Mouse (Mus musculus) brown adipose tissue, adult 24 weeks (tissue): ENCODE measurements around the gene Mvb12a. TPM values are rescaled to one million over a fixed set of nuclear protein-coding genes. Genes with fewer than 3 reads are reported as not detected.

Experiments
- H3K27ac ChIP-seq: fragments of 200-500 bp; replicated peaks from 2 replicates; pipeline ENCODE4 v1.5.1; 2012; ENCODE audit warnings: low read depth, mild to moderate bottlenecking, low read length
- H3K4me1 ChIP-seq: fragments of 200-500 bp; 2 replicates; pipeline ENCODE4 v1.6.1; 2012; ENCODE audit warnings: low read length, mixed read lengths; ENCODE audit not compliant: control insufficient read depth, insufficient read depth, insufficient read length
- H3K4me3 ChIP-seq: fragments of 200-500 bp; 2 replicates; pipeline ENCODE4 v1.5.1; 2012; ENCODE audit warnings: low read depth, mild to moderate bottlenecking, low read length, moderate library complexity; ENCODE audit not compliant: insufficient read depth
- polyA plus RNA-seq: library from polyadenylated mRNA; stranded (reverse); fragments of >200 nt; gene quantifications from 2 replicates; pipeline ENCODE4 v1.2.4, GENCODE M21; 2012; ENCODE audit not compliant: missing spikeins, insufficient read depth, insufficient read length

The Mvb12a gene
- polyA plus RNA-seq, 1 experiment, result 29.7 TPM

DNA sequence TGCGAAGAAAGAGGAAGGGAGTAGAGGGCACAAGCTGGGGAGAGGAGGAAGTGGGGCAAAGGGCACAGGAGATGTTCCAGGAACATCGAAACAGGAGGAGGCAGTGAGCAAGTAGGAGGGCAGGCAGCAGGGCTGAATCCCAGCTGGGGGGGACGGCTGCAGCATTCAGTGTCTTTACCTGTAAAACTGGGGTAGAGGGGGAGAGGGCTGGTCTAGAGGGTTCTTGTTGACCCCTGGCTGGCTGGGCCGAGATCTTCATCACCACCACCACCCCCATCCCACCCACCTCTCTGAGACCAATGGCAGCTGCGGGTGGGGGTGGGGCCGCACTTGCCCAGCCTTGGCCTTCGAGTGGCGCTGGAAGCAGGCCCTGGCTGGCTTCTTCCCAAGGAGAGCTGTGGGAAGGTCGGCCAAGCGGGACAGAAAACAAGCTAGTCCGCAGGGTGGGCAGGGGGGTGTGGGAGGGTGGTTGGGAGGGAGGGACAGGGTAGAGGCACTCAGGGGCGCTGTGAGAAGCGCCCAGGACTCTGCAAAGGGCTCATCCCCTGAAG is 25.7 kb downstream of the Mvb12a start, which contains the start of gene Slc27a1:
Gene Slc27a1 (plus strand): TSS at position 496 of the 551 bp plus-strand sequence.
- peak within 1 kb of the TSS; percentile 90 for H3K27ac ChIP-seq
- peak within 1 kb of the TSS; percentile 75 for H3K4me3 ChIP-seq

GRCm38 (mm10) chr8:71568941-71569340 is 26.2 kb downstream of the Mvb12a start:
- peak overlapping the region; percentile 88 for H3K27ac ChIP-seq
- peak overlapping the region; percentile 75 for H3K4me3 ChIP-seq
- H3K4me1 ChIP-seq, result peaks cover 12% of the 10 kb centered on the region

More for the DNA sequence above, 25.7 kb downstream of the Mvb12a start, which contains the start of gene Slc27a1:
- H3K4me1 ChIP-seq, result peaks cover 12% of the 10 kb centered on the region

DNA sequence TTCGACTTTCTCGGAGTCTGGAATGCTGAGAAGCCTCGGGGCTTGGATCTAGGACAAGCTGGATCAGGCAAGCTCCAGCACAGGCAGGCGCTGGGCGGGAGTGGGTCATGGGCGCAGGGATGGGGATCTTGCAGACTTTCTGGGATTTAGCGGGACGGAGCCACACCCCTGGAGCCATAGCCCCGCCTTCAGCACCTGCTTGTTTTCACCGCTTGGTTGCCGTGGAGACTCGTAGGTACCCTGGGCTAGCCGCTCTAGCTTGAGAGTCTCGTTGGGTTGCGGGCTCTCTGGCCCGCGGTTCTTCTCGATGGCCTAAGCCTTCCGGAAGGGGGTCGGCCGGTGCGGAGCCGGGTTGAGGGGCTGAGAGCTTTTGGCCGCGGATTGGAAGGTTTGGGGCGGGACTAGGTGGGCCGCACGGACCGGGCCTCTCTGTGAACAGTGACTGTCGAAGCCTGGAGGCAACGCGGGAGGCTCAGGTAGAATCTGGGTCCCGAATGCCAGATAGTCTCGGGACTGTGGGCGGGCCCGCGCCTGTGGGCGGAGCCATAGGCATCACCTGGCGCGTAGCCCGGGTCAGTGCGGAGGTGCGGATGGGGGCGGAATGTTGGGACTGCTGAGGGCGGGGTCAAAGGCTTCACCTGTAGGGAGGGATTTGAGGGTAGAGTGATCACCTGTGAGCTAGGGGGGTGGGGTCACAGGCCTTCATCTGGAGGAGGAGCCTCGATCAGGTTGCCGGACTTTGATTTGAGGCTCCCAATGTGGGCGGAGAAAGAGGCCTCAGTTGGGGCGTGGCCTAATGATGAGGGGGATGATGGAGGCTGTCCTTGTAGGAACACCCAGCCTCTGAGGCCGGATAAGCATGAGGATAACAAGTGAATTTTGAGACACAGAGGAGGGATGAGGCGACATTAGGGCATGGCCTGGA is 26.9 kb downstream of the Mvb12a start:
- H3K4me3 ChIP-seq, result peak overlapping the region; percentile 75
- peak overlapping the region; percentile 88 for H3K27ac ChIP-seq
- H3K4me1 ChIP-seq, result peaks cover 12% of the 10 kb centered on the region

DNA sequence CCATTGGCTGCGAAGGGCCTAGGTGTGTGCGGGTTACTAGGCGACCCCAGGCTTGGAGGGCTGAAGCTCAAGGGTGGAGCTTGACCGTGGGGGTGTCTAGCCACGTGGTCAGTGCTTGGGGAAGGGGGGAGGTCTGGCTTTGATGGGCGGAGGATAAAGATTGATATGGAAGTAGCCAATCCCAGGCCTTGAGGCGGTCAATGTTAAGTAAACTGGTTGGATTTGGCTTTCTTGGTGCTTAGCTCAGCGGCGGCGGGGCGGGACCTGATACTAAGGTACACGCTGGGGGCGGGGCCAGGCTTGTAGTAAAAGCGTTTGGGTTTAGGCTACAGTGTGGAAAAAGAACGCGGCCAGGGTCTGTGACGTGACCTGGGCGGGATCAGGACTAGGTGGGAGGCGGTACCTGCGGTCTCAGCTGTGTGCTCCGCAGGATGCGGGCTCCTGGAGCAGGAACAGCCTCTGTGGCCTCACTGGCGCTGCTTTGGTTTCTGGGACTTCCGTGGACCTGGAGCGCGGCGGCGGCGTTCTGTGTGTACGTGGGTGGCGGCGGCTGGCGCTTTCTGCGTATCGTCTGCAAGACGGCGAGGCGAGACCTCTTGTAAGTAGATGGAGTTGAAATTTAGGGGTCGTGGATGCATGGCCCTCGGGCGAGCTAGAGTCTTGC is 27.7 kb downstream of the Mvb12a start:
- Histone ChIP-seq H3K4me1 (peaks cover 12% of the 10 kb centered on the region), H3K4me3 (peak overlapping the region; percentile 75), H3K27ac (no peak overlapping the region)

DNA sequence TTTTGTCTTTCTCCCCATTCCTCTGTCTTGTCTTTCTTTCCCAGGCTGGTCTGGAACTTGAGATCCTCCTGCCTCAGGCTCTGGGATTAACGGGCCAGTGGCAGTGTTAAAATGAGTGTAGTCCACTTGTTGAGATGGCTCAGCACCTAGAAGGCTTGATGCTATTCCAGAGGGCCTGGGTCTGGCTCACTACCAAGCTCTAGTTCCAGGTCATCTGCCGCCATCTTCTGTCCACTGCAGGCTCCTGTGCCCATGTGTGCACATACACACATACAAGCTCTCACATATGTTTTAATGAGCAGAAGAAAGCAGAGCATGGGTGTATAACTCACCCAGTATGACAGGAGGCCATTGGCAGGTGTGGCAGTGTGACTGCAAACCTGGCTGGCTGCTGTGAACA is 29.4 kb downstream of the Mvb12a start:
- Histone ChIP-seq H3K27ac (no peak overlapping the region), H3K4me1 (peaks cover 12% of the 10 kb centered on the region), H3K4me3 (no peak overlapping the region)

- no peak overlapping the region for H3K4me3 ChIP-seq
- peaks cover 4% of the 10 kb centered on the region; the same call in 1 of the 2 replicates for H3K4me1 ChIP-seq
- H3K27ac ChIP-seq, result no peak overlapping the region
Measured at GRCm38 (mm10) chr8:71572847-71573633, 30.3 kb downstream of the Mvb12a start.

DNA sequence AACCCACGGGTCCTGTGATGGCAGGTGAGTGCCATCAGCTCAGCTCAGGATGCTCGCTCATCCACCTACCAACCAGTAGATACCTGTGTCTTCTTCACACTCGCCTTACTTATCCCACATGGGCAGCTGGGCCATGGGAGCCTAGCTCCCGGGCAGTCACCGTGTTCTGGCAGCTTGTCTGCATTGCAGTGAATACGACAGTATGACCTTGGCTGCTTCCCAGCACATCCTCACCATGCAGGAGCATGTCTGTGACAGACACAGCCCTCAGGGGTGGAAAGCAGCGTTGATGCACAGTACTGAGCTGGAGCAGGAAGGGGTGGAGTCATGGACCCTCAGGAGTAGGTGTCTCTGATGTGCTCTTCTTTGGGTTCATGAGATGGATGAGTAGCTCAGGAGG is 31.7 kb downstream of the Mvb12a start:
- H3K4me3 ChIP-seq, result no peak overlapping the region
- H3K27ac ChIP-seq, result no peak overlapping the region
- H3K4me1 ChIP-seq, result peaks cover 4% of the 10 kb centered on the region; the same call in 1 of the 2 replicates

GRCm38 (mm10) chr8:71575020-71575419 is 32.3 kb downstream of the Mvb12a start:
- no peak overlapping the region for H3K27ac ChIP-seq

GRCm38 (mm10) chr8:71577856-71578387 is 35.2 kb downstream of the Mvb12a start:
- Histone ChIP-seq H3K27ac (no peak overlapping the region), H3K4me3 (no peak overlapping the region), H3K4me1 (no peaks in the 10 kb centered on the region; the same call in 1 of the 2 replicates)

More at GRCm38 (mm10) chr8:71575020-71575419, 32.3 kb downstream of the Mvb12a start:
- no peak overlapping the region for H3K4me3 ChIP-seq
- H3K4me1 ChIP-seq, result peaks cover 4% of the 10 kb centered on the region; the same call in 1 of the 2 replicates

DNA sequence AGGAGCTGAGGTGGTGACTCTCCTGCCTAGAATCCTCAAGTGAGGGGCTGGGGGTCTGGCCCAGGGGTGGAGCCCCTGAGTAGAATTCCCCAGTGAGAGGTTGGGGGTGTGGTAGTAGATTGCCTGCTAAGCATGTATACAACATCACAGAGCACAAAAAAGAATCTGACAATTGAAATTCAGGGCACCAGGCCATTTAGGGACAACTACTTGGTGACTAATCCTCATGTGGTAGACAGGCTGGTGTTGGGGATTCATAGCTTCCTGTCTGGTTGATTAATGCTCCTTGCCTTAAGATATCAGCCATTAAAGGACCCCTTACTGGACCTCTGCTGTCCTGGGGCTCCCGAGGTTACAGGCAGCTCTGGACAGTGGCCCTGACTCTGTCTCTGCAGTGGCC is 36.3 kb downstream of the Mvb12a start:
- H3K4me1 ChIP-seq, result no peaks in the 10 kb centered on the region; the same call in 1 of the 2 replicates
- 0 out of 2 replicates have a peak overlapping the region, but pooled peaks have one; percentile 29 for H3K27ac ChIP-seq
- H3K4me3 ChIP-seq, result no peak overlapping the region

- Histone ChIP-seq H3K4me3 (no peak overlapping the region), H3K4me1 (no peaks in the 10 kb centered on the region; the same call in 1 of the 2 replicates), H3K27ac (0 out of 2 replicates have a peak overlapping the region, but pooled peaks have one; percentile 29)
Measured at GRCm38 (mm10) chr8:71579476-71579875, 36.8 kb downstream of the Mvb12a start.

DNA sequence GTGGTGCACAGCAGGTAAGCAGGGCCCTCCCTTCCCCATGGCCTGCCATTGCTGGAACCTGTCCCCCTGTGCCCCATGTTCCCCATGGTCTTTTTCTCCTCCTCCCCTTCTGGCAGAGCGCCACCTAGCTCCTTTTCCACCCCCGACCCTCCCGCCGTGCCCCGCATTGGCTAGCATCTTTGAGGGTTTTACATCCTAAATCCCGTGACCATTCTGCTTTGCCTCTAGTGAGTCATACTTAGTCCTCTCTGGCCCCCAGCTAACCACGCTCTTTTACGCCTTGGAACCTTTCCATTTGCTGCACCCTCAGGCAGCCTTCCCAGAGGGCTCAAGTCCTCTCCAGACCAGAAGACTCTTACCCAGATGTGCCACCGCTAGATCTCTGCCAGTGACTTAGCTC is 37.5 kb downstream of the Mvb12a start:
- Histone ChIP-seq H3K4me3 (no peak overlapping the region), H3K4me1 (no peaks in the 10 kb centered on the region; the same call in 1 of the 2 replicates), H3K27ac (no peak overlapping the region)

- Histone ChIP-seq H3K27ac (no peak overlapping the region), H3K4me1 (peaks cover 2% of the 10 kb centered on the region; the same call in 1 of the 2 replicates)
Measured at GRCm38 (mm10) chr8:71586891-71587290, 44.2 kb downstream of the Mvb12a start.

GRCm38 (mm10) chr8:71588762-71589161 is 46.0 kb downstream of the Mvb12a start:
- Histone ChIP-seq H3K4me3 (no peak overlapping the region), H3K4me1 (peaks cover 9% of the 10 kb centered on the region), H3K27ac (no peak overlapping the region)

More at GRCm38 (mm10) chr8:71586891-71587290, 44.2 kb downstream of the Mvb12a start:
- H3K4me3 ChIP-seq, result no peak overlapping the region
